Mouse (Mus musculus) MEL (cell line): ENCODE measurements at regions not wholly inside any gene's neighbourhood (a gene's known extent, or its start where the extent isn't known, plus 50 kb on each side); places are given as distances from the start of the nearest gene placed in this dataset.

Experiments used
- DNase-seq: peaks from one replicate; pipeline ENCODE4 v3.0.0; 2011; ENCODE audit warnings: low read depth, low spot score
- H3K27ac ChIP-seq: 2 replicates; pipeline ENCODE4 v1.5.1; 2012; ENCODE audit warnings: low read depth, mild to moderate bottlenecking, control low read depth, low read length, moderate library complexity; ENCODE audit not compliant: control insufficient read depth
- H3K27me3 ChIP-seq, 2 experiments: fragments of 150-350 bp in 1 of 2; sonication (generic) in 1 of 2; 2 replicates each; pipeline ENCODE4 v1.6.1; 2012; ENCODE audit warnings: low read length in 2 of 2, mild to moderate bottlenecking in 2 of 2, improper control_type of control experiment in 1 of 2, moderate library complexity in 1 of 2; ENCODE audit not compliant: insufficient read depth in 2 of 2, control insufficient read depth in 1 of 2
- H3K36me3 ChIP-seq, 2 experiments: 2 replicates each; pipeline ENCODE4 v1.6.1; 2012 to 2014; ENCODE audit warnings: low read length in 2 of 2, improper control_type of control experiment in 1 of 2, inconsistent platforms in 1 of 2, mild to moderate bottlenecking in 1 of 2; ENCODE audit not compliant: insufficient read depth in 2 of 2, control insufficient read depth in 1 of 2
- H3K4me1 ChIP-seq, 2 experiments: fragments of 150-350 bp in 1 of 2; sonication (generic) in 1 of 2; 2 replicates each; pipeline ENCODE4 v1.6.1; 2012; ENCODE audit warnings: low read length in 2 of 2, improper control_type of control experiment in 1 of 2, mild to moderate bottlenecking in 1 of 2; ENCODE audit not compliant: insufficient read depth in 2 of 2, control insufficient read depth in 1 of 2
- H3K4me3 ChIP-seq, 2 experiments: fragments of 150-350 bp in 1 of 2; sonication (generic) in 1 of 2; 2 replicates each; pipeline ENCODE4 v1.5.1; 2012; ENCODE audit warnings: low read depth in 2 of 2, low read length in 2 of 2, mild to moderate bottlenecking in 2 of 2, moderate library complexity in 2 of 2, control low read depth in 1 of 2, improper control_type of control experiment in 1 of 2; ENCODE audit not compliant: control insufficient read depth in 1 of 2, insufficient read depth in 1 of 2
- H3K79me2 ChIP-seq: 2 replicates; pipeline ENCODE4 v1.6.1; 2012; ENCODE audit warnings: mild to moderate bottlenecking, low read length, moderate library complexity; ENCODE audit not compliant: control insufficient read depth, poor library complexity, insufficient read depth
- H3K9ac ChIP-seq: 2 replicates; pipeline ENCODE4 v1.6.1; 2012; ENCODE audit warnings: low read depth, mild to moderate bottlenecking, control low read depth, low read length, moderate library complexity; ENCODE audit not compliant: control insufficient read depth, poor library complexity, severe bottlenecking
- H3K9me3 ChIP-seq: fragments of 150-350 bp; sonication (generic); replicated peaks from 2 replicates; pipeline ENCODE4 v1.6.1; 2012; ENCODE audit warnings: mild to moderate bottlenecking, low read length, improper control_type of control experiment, moderate library complexity; ENCODE audit not compliant: insufficient read depth
- CTCF ChIP-seq, 3 experiments: IDR thresholded peaks in 2 of 3; conservative IDR thresholded peaks in 1 of 3; 2 replicates each; pipeline ENCODE4 v1.5.1; 2011 to 2012; ENCODE audit warnings: low read length in 3 of 3, low read depth in 2 of 3, mild to moderate bottlenecking in 2 of 3, improper control_type of control experiment in 1 of 3, inconsistent platforms in 1 of 3, mixed read lengths in 1 of 3, moderate library complexity in 1 of 3; ENCODE audit not compliant: control insufficient read depth in 1 of 3, insufficient read depth in 1 of 3, poor library complexity in 1 of 3, severe bottlenecking in 1 of 3
- ETS1 ChIP-seq: IDR thresholded peaks from 2 replicates; pipeline ENCODE4 v1.6.1; 2012; ENCODE audit warnings: low read depth, mild to moderate bottlenecking, inconsistent platforms, low read length, improper control_type of control experiment, moderate library complexity
- JUND ChIP-seq: IDR thresholded peaks from 2 replicates; pipeline ENCODE4 v1.6.1; 2011; ENCODE audit warnings: low read depth, mild to moderate bottlenecking, improper control_type of control experiment, low read length
- MAFK ChIP-seq: IDR thresholded peaks from 2 replicates; pipeline ENCODE4 v1.6.1; 2011; ENCODE audit warnings: low read depth, mild to moderate bottlenecking, low read length, improper control_type of control experiment, borderline replicate concordance
- MAZ ChIP-seq: IDR thresholded peaks from 2 replicates; pipeline ENCODE4 v1.6.1; 2012; ENCODE audit warnings: low read depth, mild to moderate bottlenecking, inconsistent platforms, low read length, improper control_type of control experiment
- MEF2A ChIP-seq: IDR thresholded peaks from 2 replicates; pipeline ENCODE4 v1.6.1; 2014; ENCODE audit warnings: low read depth, mild to moderate bottlenecking, inconsistent platforms, low read length, improper control_type of control experiment; ENCODE audit not compliant: poor library complexity, insufficient replicate concordance, severe bottlenecking; ENCODE audit errors: extremely low read depth
- NRF1 ChIP-seq: IDR thresholded peaks from 2 replicates; pipeline ENCODE4 v1.6.1; 2014; ENCODE audit warnings: low read depth, mild to moderate bottlenecking, inconsistent platforms, low read length, improper control_type of control experiment, moderate library complexity; ENCODE audit not compliant: poor library complexity, insufficient read depth, severe bottlenecking
- POLR2AphosphoS2 ChIP-seq: IDR thresholded peaks from 2 replicates; pipeline ENCODE4 v1.6.1; 2011; ENCODE audit warnings: low read length, improper control_type of control experiment
- RAD21 ChIP-seq: IDR thresholded peaks from 2 replicates; pipeline ENCODE4 v1.6.1; 2011; ENCODE audit warnings: mild to moderate bottlenecking, low read depth, low read length, improper control_type of control experiment
- RCOR1 ChIP-seq: IDR thresholded peaks from 2 replicates; pipeline ENCODE4 v1.6.1; 2012; ENCODE audit warnings: low read depth, mild to moderate bottlenecking, inconsistent platforms, low read length, improper control_type of control experiment
- UBTF ChIP-seq: IDR thresholded peaks from 2 replicates; pipeline ENCODE4 v1.6.1; 2012; ENCODE audit warnings: low read depth, mild to moderate bottlenecking, inconsistent platforms, low read length, improper control_type of control experiment, moderate library complexity, borderline replicate concordance; ENCODE audit not compliant: insufficient read depth
- USF2 ChIP-seq, 2 experiments: IDR thresholded peaks; 2 replicates each; pipeline ENCODE4 v1.6.1; 2011 to 2012; ENCODE audit warnings: improper control_type of control experiment in 2 of 2, low read length in 2 of 2, borderline replicate concordance in 1 of 2, inconsistent platforms in 1 of 2, low read depth in 1 of 2, mild to moderate bottlenecking in 1 of 2; ENCODE audit not compliant: insufficient read depth in 1 of 2
- ZMIZ1 ChIP-seq: IDR thresholded peaks from 2 replicates; pipeline ENCODE4 v1.6.1; 2012; ENCODE audit warnings: low read depth, mild to moderate bottlenecking, inconsistent platforms, low read length, improper control_type of control experiment, moderate library complexity

DNA sequence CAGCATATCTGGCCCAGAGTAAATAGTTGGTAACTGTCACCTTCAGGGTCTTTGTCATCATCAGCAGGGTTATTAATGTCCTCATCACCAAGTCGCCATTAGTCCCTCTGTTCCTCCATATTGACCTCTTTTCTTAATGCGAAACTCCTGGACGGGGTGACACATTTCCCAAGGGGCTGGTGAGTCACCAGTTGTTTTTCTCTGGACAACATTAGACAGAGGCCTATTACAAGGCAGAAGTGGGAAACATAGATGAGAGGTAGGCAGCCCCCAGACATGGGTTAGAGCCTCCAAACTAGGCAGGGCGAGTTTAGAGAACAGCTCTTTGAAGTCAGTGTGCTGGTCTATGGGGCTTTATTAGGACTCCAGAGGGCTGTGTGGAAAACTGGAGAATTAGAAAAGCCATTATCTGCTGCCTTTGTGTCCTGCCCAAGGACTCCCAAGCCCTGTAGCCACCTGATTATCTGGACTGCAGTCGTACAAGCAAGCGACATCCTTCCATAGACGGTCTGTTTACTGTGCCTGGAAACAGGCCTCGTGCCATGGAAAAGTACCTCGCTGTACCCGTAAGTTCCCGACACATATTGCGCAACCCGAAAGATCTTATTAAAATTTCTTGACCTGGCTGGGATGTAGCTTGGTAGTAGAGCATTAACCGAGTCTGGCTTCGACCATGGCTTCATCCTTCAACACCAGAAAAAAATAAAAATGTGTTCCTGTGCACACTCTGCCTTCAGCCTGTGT, 136.6 kb upstream of the Mkln1 start:
- H3K27me3 ChIP-seq, result no peaks in the 10 kb centered on the region
- no peaks in the 10 kb centered on the region for H3K4me1 ChIP-seq
- TF ChIP-seq RAD21, result no peak
- TF ChIP-seq ETS1, result no peak
- TF ChIP-seq MAFK, result no peak
- H3K9ac ChIP-seq, result no peak overlapping the region
- no peaks in the 10 kb centered on the region for H3K9me3 ChIP-seq
- H3K79me2 ChIP-seq, result no peaks in the 10 kb centered on the region
- no peak overlapping the region for H3K27ac ChIP-seq
- no peaks in the 10 kb centered on the region for H3K36me3 ChIP-seq
- no peak overlapping the region for H3K4me3 ChIP-seq
- DNase-seq, result no peak

DNA sequence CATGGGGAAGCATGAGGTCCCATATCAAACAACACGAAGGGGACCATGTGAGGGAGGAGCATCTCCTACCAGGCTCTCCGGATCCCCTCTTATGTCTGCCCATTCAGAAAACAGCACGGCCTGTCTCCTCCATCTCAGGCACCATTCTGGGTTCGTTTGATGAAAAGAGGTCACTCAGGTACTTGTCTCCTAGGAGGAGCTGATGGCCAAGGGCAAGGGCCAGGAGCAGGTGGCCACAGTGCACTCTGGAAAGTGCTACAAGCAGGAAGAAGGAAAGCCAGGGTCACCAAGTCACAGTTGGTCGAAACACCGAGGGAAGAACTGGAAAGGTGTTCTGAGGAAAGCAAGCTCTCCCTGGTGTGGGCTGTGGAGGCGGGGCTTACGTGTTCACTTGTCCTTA, 135.9 kb upstream of the Mkln1 start:
- no peaks in the 10 kb centered on the region for H3K9me3 ChIP-seq
- no peaks in the 10 kb centered on the region for H3K4me1 ChIP-seq
- no peak for DNase-seq
- H3K4me3 ChIP-seq, result no peak overlapping the region
- H3K27ac ChIP-seq, result no peak overlapping the region
- no peaks in the 10 kb centered on the region for H3K27me3 ChIP-seq
- no peak overlapping the region for H3K9ac ChIP-seq
- TF ChIP-seq RCOR1 (no peak), CTCF (IDR thresholded peaks at IDR 0.05 in 2 of 3, conservative IDR thresholded peaks at IDR 0.05 in 1 of 3; ENCODE audit: control insufficient read depth in 1 of 3, insufficient read depth in 1 of 3, low read depth in 2 of 3, low read length in 3 of 3, poor library complexity in 1 of 3, severe bottlenecking in 1 of 3) (no peak), ZMIZ1 (no peak), MAZ (no peak), JUND (no peak), POLR2AphosphoS2 (no peak), NRF1 (no peak)
- H3K36me3 ChIP-seq, result no peaks in the 10 kb centered on the region
- no peaks in the 10 kb centered on the region for H3K79me2 ChIP-seq

DNA sequence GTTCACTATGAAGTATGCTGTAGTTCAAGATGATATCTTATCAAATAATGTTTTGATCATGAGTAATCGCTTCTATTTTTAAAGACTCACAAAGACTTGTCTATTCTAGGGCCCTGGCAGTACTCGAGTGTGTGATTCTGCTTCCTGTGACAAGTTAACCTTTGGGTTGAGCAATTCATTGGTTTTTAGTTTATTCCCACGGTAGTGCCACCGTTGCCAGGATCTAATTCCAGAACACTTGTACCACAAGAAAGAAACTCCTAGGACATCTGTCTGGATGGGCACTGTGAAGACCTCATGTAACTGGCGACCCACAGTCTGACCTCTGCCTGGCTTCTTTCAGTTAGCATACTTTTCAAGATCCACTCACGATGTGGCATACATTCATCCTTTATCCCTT, 134.7 kb upstream of the Mkln1 start:
- no peak overlapping the region for H3K27ac ChIP-seq
- DNase-seq, result no peak
- no peaks in the 10 kb centered on the region for H3K9me3 ChIP-seq
- no peaks in the 10 kb centered on the region for H3K79me2 ChIP-seq
- no peak for TF ChIP-seq USF2 (IDR thresholded peaks at IDR 0.05; ENCODE audit: borderline replicate concordance in 1 of 2, insufficient read depth in 1 of 2, low read depth in 1 of 2, low read length in 2 of 2)
- TF ChIP-seq NRF1, result no peak
- no peak for TF ChIP-seq MEF2A
- no peak for TF ChIP-seq UBTF
- no peaks in the 10 kb centered on the region for H3K36me3 ChIP-seq
- H3K4me1 ChIP-seq, result no peaks in the 10 kb centered on the region
- H3K9ac ChIP-seq, result no peak overlapping the region
- H3K27me3 ChIP-seq, result no peaks in the 10 kb centered on the region
- no peak overlapping the region for H3K4me3 ChIP-seq
